Mouse (Mus musculus) myocyte (in vitro differentiated cells): ENCODE results near the gene Olfr1390.

ENCODE experiments used
- CEBPB ChIP-seq: IDR thresholded peaks from 2 replicates; pipeline ENCODE4 v1.6.1; 2011; ENCODE audit warnings: mild to moderate bottlenecking, moderate library complexity; ENCODE audit not compliant: poor library complexity, insufficient read depth, severe bottlenecking
- E2F4 ChIP-seq: IDR thresholded peaks from one replicate; pipeline ENCODE4 v1.6.1; 2011; ENCODE audit warnings: mild to moderate bottlenecking, control low read depth, moderate library complexity; ENCODE audit not compliant: insufficient read depth
- MAX ChIP-seq: IDR thresholded peaks from one replicate; pipeline ENCODE4 v1.6.1; 2011; ENCODE audit warnings: low read depth, mild to moderate bottlenecking, control low read depth
- MYOD1 ChIP-seq, 3 experiments: IDR thresholded peaks; one replicate each; pipeline ENCODE4 v1.6.1; 2011; ENCODE audit warnings: control low read depth in 2 of 3, low read depth in 2 of 3, mild to moderate bottlenecking in 2 of 3, moderate library complexity in 1 of 3; ENCODE audit not compliant: insufficient read length in 2 of 3, control insufficient read depth in 1 of 3
- MYOG ChIP-seq, 3 experiments: IDR thresholded peaks; one replicate each; pipeline ENCODE4 v1.6.1; 2011; ENCODE audit warnings: control low read depth in 2 of 3, low read depth in 2 of 3, mild to moderate bottlenecking in 2 of 3; ENCODE audit not compliant: insufficient read length in 2 of 3, control insufficient read depth in 1 of 3, insufficient read depth in 1 of 3
- POLR2A ChIP-seq: IDR thresholded peaks from one replicate; pipeline ENCODE4 v1.6.1; 2011; ENCODE audit warnings: low read depth, mild to moderate bottlenecking, control low read depth, moderate library complexity; ENCODE audit not compliant: insufficient read length
- POLR2AphosphoS2 ChIP-seq: IDR thresholded peaks from one replicate; pipeline ENCODE4 v1.6.1; 2011; ENCODE audit warnings: low read depth, control low read depth; ENCODE audit not compliant: insufficient read length
- REST ChIP-seq: IDR thresholded peaks from one replicate; pipeline ENCODE4 v1.6.1; 2011; ENCODE audit warnings: mild to moderate bottlenecking, control low read depth, moderate library complexity; ENCODE audit not compliant: insufficient read depth, insufficient read length
- USF1 ChIP-seq: IDR thresholded peaks from one replicate; pipeline ENCODE4 v1.6.1; 2011; ENCODE audit warnings: low read depth, mild to moderate bottlenecking, control low read depth, moderate library complexity

- TF ChIP-seq POLR2A (no peak), MYOG (IDR thresholded peaks at IDR 0.05; ENCODE audit: control insufficient read depth in 1 of 3, insufficient read depth in 1 of 3, insufficient read length in 2 of 3, low read depth in 2 of 3) (no peak), E2F4 (no peak), MAX (no peak), USF1 (no peak), POLR2AphosphoS2 (no peak), MYOD1 (IDR thresholded peaks at IDR 0.05; ENCODE audit: control insufficient read depth in 1 of 3, insufficient read length in 2 of 3, low read depth in 2 of 3) (no peak), CEBPB (no peak), REST (no peak)
Observed at GRCm38 (mm10) chr11:49322442-49322841, 12.5 kb upstream of the Olfr1390 start, which contains the start of gene Olfr1391.
